Mouse (Mus musculus): ENCODE data around the gene Pald1. TPM values are rescaled to one million over a fixed set of nuclear protein-coding genes. Genes with fewer than 3 reads are reported as not detected.

Pald1 gene
- polyA plus RNA-seq, 1 experiment = 36.0 TPM

- H3K27ac ChIP-seq (ENCODE audit: insufficient read depth, low read length) = no peak overlapping the region
- H3K36me3 ChIP-seq (ENCODE audit: control insufficient read depth, insufficient read depth, low read length, poor library complexity, severe bottlenecking) = no peaks in the 10 kb centered on the region
- H3K4me1 ChIP-seq (ENCODE audit: control insufficient read depth, insufficient read depth, low read length) = no peaks in the 10 kb centered on the region
- TF ChIP-seq POLR2A (IDR thresholded peaks at IDR 0.05; ENCODE audit: insufficient read depth, low read length) (no peak), CTCF (IDR thresholded peaks at IDR 0.05; ENCODE audit: low read depth, low read length) (no peak), EP300 (IDR thresholded peaks at IDR 0.05; ENCODE audit: insufficient read depth, low read depth, low read length) (no peak)
- no peak overlapping the region for H3K9ac ChIP-seq (ENCODE audit: low read depth, poor library complexity, severe bottlenecking)
- no peaks in the 10 kb centered on the region for H3K9me3 ChIP-seq (replicated peaks; ENCODE audit: control insufficient read depth, insufficient read depth, low read length, poor library complexity, severe bottlenecking)
- no peaks in the 10 kb centered on the region for H3K27me3 ChIP-seq (ENCODE audit: control insufficient read depth, insufficient read depth, low read length, poor library complexity, severe bottlenecking)
- H3K4me3 ChIP-seq (ENCODE audit: low read depth, low read length) = no peak overlapping the region
Observed at GRCm38 (mm10) chr10:61389020-61389419, 5.7 kb upstream of the Pald1 start.

GRCm38 (mm10) chr10:61386284-61386683 lies 3.0 kb upstream of the Pald1 start:
- Histone ChIP-seq H3K27me3 (ENCODE audit: control insufficient read depth, insufficient read depth, low read length, poor library complexity, severe bottlenecking) (no peaks in the 10 kb centered on the region), H3K27ac (ENCODE audit: insufficient read depth, low read length) (no peak overlapping the region), H3K4me3 (ENCODE audit: low read depth, low read length) (no peak overlapping the region), H3K4me1 (ENCODE audit: control insufficient read depth, insufficient read depth, low read length) (peaks cover 2% of the 10 kb centered on the region), H3K36me3 (ENCODE audit: control insufficient read depth, insufficient read depth, low read length, poor library complexity, severe bottlenecking) (no peaks in the 10 kb centered on the region), H3K9ac (ENCODE audit: low read depth, poor library complexity, severe bottlenecking) (no peak overlapping the region), H3K9me3 (replicated peaks; ENCODE audit: control insufficient read depth, insufficient read depth, low read length, poor library complexity, severe bottlenecking) (no peaks in the 10 kb centered on the region)
- TF ChIP-seq CTCF (IDR thresholded peaks at IDR 0.05; ENCODE audit: low read depth, low read length) (no peak), POLR2A (IDR thresholded peaks at IDR 0.05; ENCODE audit: insufficient read depth, low read length) (no peak), EP300 (IDR thresholded peaks at IDR 0.05; ENCODE audit: insufficient read depth, low read depth, low read length) (no peak)

- Histone ChIP-seq H3K36me3 (ENCODE audit: control insufficient read depth, insufficient read depth, low read length, poor library complexity, severe bottlenecking) (no peaks in the 10 kb centered on the region), H3K4me1 (ENCODE audit: control insufficient read depth, insufficient read depth, low read length) (peaks cover 7% of the 10 kb centered on the region), H3K27me3 (ENCODE audit: control insufficient read depth, insufficient read depth, low read length, poor library complexity, severe bottlenecking) (no peaks in the 10 kb centered on the region), H3K9ac (ENCODE audit: low read depth, poor library complexity, severe bottlenecking) (no peak overlapping the region), H3K9me3 (replicated peaks; ENCODE audit: control insufficient read depth, insufficient read depth, low read length, poor library complexity, severe bottlenecking) (no peaks in the 10 kb centered on the region), H3K4me3 (ENCODE audit: low read depth, low read length) (no peak overlapping the region), H3K27ac (ENCODE audit: insufficient read depth, low read length) (no peak overlapping the region)
- no peak for TF ChIP-seq POLR2A (IDR thresholded peaks at IDR 0.05; ENCODE audit: insufficient read depth, low read length)
- TF ChIP-seq EP300 (IDR thresholded peaks at IDR 0.05; ENCODE audit: insufficient read depth, low read depth, low read length) = no peak
- no peak for TF ChIP-seq CTCF (IDR thresholded peaks at IDR 0.05; ENCODE audit: low read depth, low read length)
Observed at GRCm38 (mm10) chr10:61385174-61385573, 1.8 kb upstream of the Pald1 start.

- peaks cover 10% of the 10 kb centered on the region for H3K4me1 ChIP-seq (ENCODE audit: control insufficient read depth, insufficient read depth, low read length)
- H3K27ac ChIP-seq (ENCODE audit: insufficient read depth, low read length) = no peak overlapping the region; the same call in 1 of the 2 replicates
- H3K27me3 ChIP-seq (ENCODE audit: control insufficient read depth, insufficient read depth, low read length, poor library complexity, severe bottlenecking) = no peaks in the 10 kb centered on the region
Observed at GRCm38 (mm10) chr10:61383715-61384047, 351 bp upstream of the Pald1 start.

GRCm38 (mm10) chr10:61382281-61382731 lies 1.0 kb downstream of the Pald1 start:
- no peaks in the 10 kb centered on the region for H3K27me3 ChIP-seq (ENCODE audit: control insufficient read depth, insufficient read depth, low read length, poor library complexity, severe bottlenecking)
- peaks cover 14% of the 10 kb centered on the region for H3K4me1 ChIP-seq (ENCODE audit: control insufficient read depth, insufficient read depth, low read length)
- no peaks in the 10 kb centered on the region for H3K36me3 ChIP-seq (ENCODE audit: control insufficient read depth, insufficient read depth, low read length, poor library complexity, severe bottlenecking)
- peak overlapping the region; percentile 72 for H3K9ac ChIP-seq (ENCODE audit: low read depth, poor library complexity, severe bottlenecking)
- peak overlapping the region; percentile 76 for H3K4me3 ChIP-seq (ENCODE audit: low read depth, low read length)
- H3K9me3 ChIP-seq (replicated peaks; ENCODE audit: control insufficient read depth, insufficient read depth, low read length, poor library complexity, severe bottlenecking) = no peaks in the 10 kb centered on the region
- TF ChIP-seq CTCF (IDR thresholded peaks at IDR 0.05; ENCODE audit: low read depth, low read length) = no peak
- peak; percentile 82 for TF ChIP-seq POLR2A (IDR thresholded peaks at IDR 0.05; ENCODE audit: insufficient read depth, low read length)
- TF ChIP-seq EP300 (IDR thresholded peaks at IDR 0.05; ENCODE audit: insufficient read depth, low read depth, low read length) = peak; percentile 87
- peak overlapping the region; percentile 68 for H3K27ac ChIP-seq (ENCODE audit: insufficient read depth, low read length)

More at GRCm38 (mm10) chr10:61383715-61384047, 351 bp upstream of the Pald1 start:
- no peaks in the 10 kb centered on the region for H3K9me3 ChIP-seq (replicated peaks; ENCODE audit: control insufficient read depth, insufficient read depth, low read length, poor library complexity, severe bottlenecking)
- TF ChIP-seq EP300 (IDR thresholded peaks at IDR 0.05; ENCODE audit: insufficient read depth, low read depth, low read length) = no peak
- TF ChIP-seq POLR2A (IDR thresholded peaks at IDR 0.05; ENCODE audit: insufficient read depth, low read length) = no peak
- no peak for TF ChIP-seq CTCF (IDR thresholded peaks at IDR 0.05; ENCODE audit: low read depth, low read length)
- peak overlapping the region; percentile 76 for H3K4me3 ChIP-seq (ENCODE audit: low read depth, low read length)
- peak overlapping the region; percentile 72 for H3K9ac ChIP-seq (ENCODE audit: low read depth, poor library complexity, severe bottlenecking)
- H3K36me3 ChIP-seq (ENCODE audit: control insufficient read depth, insufficient read depth, low read length, poor library complexity, severe bottlenecking) = no peaks in the 10 kb centered on the region

- Histone ChIP-seq H3K9ac (ENCODE audit: low read depth, poor library complexity, severe bottlenecking) (peak overlapping the region; percentile 72), H3K9me3 (replicated peaks; ENCODE audit: control insufficient read depth, insufficient read depth, low read length, poor library complexity, severe bottlenecking) (no peaks in the 10 kb centered on the region), H3K27me3 (ENCODE audit: control insufficient read depth, insufficient read depth, low read length, poor library complexity, severe bottlenecking) (no peaks in the 10 kb centered on the region), H3K36me3 (ENCODE audit: control insufficient read depth, insufficient read depth, low read length, poor library complexity, severe bottlenecking) (no peaks in the 10 kb centered on the region), H3K27ac (ENCODE audit: insufficient read depth, low read length) (no peak overlapping the region), H3K4me1 (ENCODE audit: control insufficient read depth, insufficient read depth, low read length) (peaks cover 15% of the 10 kb centered on the region), H3K4me3 (ENCODE audit: low read depth, low read length) (peak overlapping the region; percentile 76)
- TF ChIP-seq EP300 (IDR thresholded peaks at IDR 0.05; ENCODE audit: insufficient read depth, low read depth, low read length) (no peak), POLR2A (IDR thresholded peaks at IDR 0.05; ENCODE audit: insufficient read depth, low read length) (no peak), CTCF (IDR thresholded peaks at IDR 0.05; ENCODE audit: low read depth, low read length) (no peak)
Observed at GRCm38 (mm10) chr10:61381823-61382222, 1.5 kb downstream of the Pald1 start.

All from ES-Bruce4 (cell line).